Mouse (Mus musculus) kidney, adult 18-20 months (tissue): ENCODE results near the gene Clip2.

Experiments used
- DNase-seq: peaks from one replicate; pipeline ENCODE4 v3.0.0; 2021

Gene Clip2

DNA sequence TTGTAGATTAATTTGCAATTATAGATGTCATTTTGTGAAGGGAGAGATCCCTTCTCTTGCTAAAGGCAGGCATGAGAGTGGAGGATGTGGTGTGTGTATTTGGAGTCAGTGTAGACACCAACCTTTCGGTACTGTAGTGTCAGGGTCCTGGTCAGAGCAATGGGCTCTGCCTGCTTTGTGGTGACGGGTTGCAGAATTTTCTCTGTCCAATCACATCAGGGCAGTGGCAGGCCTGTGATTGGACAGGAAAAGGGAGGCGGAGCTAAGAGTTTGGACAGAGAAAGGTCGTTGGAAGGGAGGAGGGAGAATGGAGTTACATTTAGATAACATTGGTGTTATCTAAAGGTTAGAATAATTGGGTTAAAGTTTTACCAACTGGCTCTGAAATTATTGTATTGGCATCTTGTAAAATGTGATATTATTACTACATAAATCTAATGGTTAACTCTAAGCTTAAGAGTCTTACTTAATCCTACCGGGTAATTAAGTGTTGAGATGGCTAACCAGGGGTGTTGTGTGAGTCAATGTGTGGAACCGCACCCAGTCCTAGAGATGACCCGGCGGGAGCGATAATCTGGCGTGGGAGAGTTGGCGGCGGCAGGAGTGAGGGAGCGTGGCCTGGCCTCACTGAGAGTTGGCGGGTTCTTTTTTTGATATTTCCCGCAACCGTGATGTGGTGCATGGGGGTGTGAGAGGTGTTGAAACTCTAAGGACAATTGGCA, 8.4 kb upstream of the Clip2 start:
- no peak for DNase-seq

- no peak for DNase-seq
Observed at GRCm38 (mm10) chr5:134560071-134560449, 7.8 kb upstream of the Clip2 start, which contains the start of gene Syna. Gene Syna (minus strand): TSS chr5:134560171.

GRCm38 (mm10) chr5:134555463-134556164, 3.4 kb upstream of the Clip2 start:
- DNase-seq = peak; percentile 82

DNA sequence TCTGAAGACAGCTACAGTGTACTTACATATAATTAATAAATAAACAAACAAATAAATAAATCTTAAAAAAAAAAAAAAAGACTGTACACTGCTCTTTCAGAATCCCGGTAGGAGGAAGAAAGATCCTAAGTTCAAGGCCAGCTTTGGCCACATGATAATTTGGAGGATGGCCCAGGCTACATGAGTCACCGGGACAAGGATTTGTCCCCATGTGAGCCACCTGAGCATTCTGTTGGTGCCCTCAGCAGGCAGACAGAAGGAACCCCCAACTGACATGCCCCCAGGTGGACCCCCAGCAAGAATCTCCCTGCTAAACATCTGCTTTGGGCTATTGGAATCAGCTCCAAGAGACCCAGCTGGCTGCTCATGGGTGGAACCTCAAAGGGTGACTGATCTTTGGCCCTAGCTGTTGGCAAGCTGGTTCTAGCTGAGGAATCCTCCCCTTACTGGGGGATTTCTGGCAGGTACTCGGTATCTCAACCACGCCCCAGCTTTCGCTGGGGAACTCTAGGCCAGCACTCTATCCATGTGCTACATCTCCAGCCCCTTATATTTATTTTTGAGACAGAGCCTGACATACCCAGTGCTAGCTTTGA, 1.8 kb upstream of the Clip2 start:
- DNase-seq = peak; percentile 24

GRCm38 (mm10) chr5:134551233-134552109, 763 bp downstream of the Clip2 start:
- peak; percentile 49 for DNase-seq

- DNase-seq = no peak
Observed at GRCm38 (mm10) chr5:134550836-134551232, 1.4 kb downstream of the Clip2 start.

- no peak for DNase-seq
Observed at GRCm38 (mm10) chr5:134549640-134550168, 2.5 kb downstream of the Clip2 start.

DNA sequence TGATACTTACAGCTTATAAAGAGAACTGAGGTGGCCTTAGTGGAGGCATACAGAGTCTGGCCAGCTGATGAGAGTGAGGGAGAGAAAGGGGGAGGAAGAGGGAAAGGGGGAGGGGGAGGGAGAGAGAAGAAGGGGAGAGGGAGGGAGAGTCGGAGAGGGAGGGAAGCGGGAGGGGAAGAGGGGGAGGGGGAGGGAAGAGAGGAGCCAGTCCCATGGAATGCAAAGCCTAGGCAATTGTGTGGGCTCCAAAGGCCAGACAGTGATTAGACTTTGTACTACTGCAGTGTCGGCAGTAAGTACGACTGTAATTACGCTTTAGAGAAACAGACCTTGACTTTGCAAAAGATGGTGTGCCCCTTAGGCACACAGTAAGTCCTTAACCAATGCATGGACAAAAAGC, 3.9 kb downstream of the Clip2 start:
- peak; percentile 36 for DNase-seq

- DNase-seq = no peak
Observed at GRCm38 (mm10) chr5:134546790-134547189, 5.4 kb downstream of the Clip2 start.

GRCm38 (mm10) chr5:134545242-134545629, 7.0 kb downstream of the Clip2 start:
- no peak for DNase-seq

GRCm38 (mm10) chr5:134544516-134545241, 7.6 kb downstream of the Clip2 start:
- DNase-seq = peak; percentile 29

GRCm38 (mm10) chr5:134541640-134542039, 10.6 kb downstream of the Clip2 start:
- peak; percentile 77 for DNase-seq

DNA sequence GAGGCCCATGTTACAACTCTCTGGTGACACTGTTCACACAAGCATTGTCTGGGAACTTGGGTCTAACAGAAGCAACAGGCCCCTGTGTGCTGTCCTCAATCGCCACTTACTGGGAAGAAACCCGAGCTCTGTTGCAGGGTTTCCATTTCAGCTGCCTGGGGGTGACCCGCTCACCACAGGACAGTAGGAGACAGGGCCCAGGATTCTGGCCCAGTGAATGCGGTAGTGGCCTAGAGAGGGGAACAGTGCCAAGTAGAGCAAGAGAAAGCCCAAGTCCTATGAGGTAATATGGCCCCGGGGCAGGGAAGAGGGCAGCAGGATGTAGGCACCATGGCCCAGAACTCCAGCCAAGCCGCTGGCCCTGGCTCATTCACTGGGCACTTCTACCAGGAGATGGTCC, 11.4 kb downstream of the Clip2 start:
- DNase-seq = peak; percentile 23

GRCm38 (mm10) chr5:134539891-134540290, 12.3 kb downstream of the Clip2 start:
- DNase-seq = peak; percentile 23

DNA sequence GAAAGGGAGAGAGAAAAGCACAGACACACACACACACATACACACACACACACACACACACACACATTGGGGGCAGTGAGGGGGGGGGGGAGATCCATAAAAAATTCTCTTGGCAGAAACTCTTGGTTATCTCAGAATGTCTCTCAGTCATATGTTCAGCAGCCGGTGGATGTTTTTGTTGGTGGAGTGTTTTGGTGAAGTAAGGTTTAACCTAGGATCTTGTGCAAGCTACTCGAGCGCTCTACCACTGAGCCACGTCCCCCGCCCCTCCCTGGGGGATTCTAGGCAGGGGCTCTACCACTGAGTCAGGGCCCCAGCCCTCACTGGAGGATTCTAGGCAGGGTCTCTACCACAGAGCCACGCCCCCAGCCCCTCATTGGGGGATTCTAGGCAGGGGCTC, 16.2 kb downstream of the Clip2 start:
- no peak for DNase-seq

- no peak for DNase-seq
Observed at GRCm38 (mm10) chr5:134532417-134532816, 19.8 kb downstream of the Clip2 start.

DNA sequence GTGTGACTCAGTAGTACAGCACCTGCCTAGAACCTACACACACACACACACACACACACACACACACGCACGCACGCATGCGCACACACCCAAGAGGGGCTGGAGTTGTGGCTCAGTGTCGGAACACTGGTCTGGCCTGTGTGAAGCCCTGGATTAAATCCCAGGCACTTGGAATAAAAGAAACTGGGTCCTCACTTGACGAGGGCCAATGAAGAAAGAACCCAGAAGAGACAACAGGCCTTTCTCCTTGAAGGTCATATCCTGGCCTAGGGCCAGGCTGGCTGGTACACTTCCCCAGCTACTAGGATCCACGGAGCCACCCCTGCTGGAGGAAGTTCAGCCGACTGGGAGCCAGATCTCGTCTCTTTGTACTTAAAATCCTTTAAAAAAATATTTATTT, 20.6 kb downstream of the Clip2 start:
- DNase-seq = no peak

- DNase-seq = no peak
Observed at GRCm38 (mm10) chr5:134530830-134531229, 21.4 kb downstream of the Clip2 start.

DNA sequence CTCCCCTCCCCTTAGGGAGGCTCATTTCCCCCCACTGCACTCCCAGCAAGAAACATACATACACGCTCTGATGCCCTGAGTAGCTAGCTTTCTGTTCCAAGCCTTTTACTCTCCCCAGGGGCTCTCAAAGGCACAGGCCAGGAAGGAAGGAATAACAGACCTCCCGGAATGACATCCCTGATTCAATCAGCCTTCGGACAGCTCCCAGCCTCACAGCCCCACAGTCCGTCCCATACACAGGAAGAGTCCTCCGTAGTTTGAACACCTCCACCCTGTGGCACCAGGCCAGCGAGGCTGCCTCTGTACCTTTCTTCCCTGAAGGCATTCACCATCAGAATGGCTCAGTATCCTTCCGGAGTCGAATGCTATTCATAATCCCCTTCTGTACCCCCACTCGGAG, 23.7 kb downstream of the Clip2 start:
- no peak for DNase-seq

GRCm38 (mm10) chr5:134525971-134526711, 26.1 kb downstream of the Clip2 start:
- no peak for DNase-seq

DNA sequence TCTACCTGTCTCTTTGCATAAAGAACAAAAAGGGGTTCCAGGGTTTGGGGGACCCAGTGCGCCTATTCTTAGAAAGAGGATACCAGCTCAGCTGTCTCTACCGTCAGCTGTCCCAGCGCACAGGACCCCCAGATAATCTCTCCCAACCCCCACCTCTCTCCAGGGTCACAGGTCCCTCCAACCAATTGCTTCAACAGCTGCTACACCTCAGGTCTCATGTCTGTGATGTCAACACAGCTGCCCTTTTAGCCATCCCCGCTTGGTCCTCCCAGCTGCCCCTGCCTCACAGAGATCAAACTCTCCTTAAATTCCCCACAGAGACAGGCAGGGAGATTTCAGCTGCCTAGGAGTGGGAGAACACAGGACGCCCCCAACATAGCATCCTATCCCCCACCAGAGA, 28.5 kb downstream of the Clip2 start:
- no peak for DNase-seq
